Mouse (Mus musculus): ENCODE measurements around the gene AI854703.

GRCm38 (mm10) chr6:48666159-48666586 is 39.6 kb downstream of the AI854703 start:
- TF ChIP-seq POLR2A (IDR thresholded peaks at IDR 0.05; ENCODE audit: low read depth, low read length) (no peak), CTCF (IDR thresholded peaks at IDR 0.05; ENCODE audit: extremely low read depth, insufficient read length, insufficient replicate concordance, low read depth, low read length) (no peak)

Measured in small intestine, adult 2 months (tissue).